Mouse (Mus musculus): ENCODE measurements at regions not wholly inside any gene's neighbourhood (a gene's known extent, or its start where the extent isn't known, plus 50 kb on each side); places are given as distances from the start of the nearest gene placed in this dataset.

DNA sequence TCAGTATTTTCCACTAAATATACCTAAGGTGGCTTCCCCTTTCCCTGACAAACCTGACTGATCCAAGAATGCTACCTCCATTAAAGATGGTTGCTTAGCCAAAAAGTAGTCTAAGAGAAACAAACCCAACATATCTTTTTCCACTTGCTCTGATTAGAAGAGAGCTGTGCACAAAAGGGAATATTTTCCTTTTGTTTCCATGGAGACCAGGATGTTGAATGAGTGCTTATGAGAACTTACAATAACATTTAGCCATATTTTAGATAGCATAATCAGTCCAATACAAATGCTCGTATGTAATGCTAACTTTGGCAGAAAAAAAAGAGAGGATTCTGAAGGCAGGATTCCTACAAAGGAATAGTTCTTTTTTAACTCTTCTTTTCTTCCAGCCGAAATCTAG lies 161.3 kb upstream of the Ppp3ca start:
- H3K27ac ChIP-seq = no peak overlapping the region
- no peak overlapping the region for H3K9ac ChIP-seq (replicated peaks)
- H3K4me1 ChIP-seq (replicated peaks; ENCODE audit: control insufficient read depth in 2 of 2, insufficient read depth in 2 of 2, low read length in 1 of 2) = no peaks in the 10 kb centered on the region
- no peaks in the 10 kb centered on the region for H3K9me3 ChIP-seq (ENCODE audit: control insufficient read depth, low read length)
- ATAC-seq (ENCODE audit: insufficient read depth) = no peak
- H3K27me3 ChIP-seq (ENCODE audit: control insufficient read depth, insufficient read depth, low read length) = no peaks in the 10 kb centered on the region
- no peak for DNase-seq (ENCODE audit: low read depth in 3 of 3, low spot score in 3 of 3)
- 52% methylated on average over 2 of the region's 2 CpGs for WGBS (ENCODE audit: insufficient replicate concordance)
- H3K4me2 ChIP-seq (ENCODE audit: low read depth) = no peak overlapping the region
- TF ChIP-seq EP300 (IDR thresholded peaks at IDR 0.05; ENCODE audit: low read depth) (no peak), CTCF (IDR thresholded peaks at IDR 0.05; ENCODE audit: low read depth) (no peak)
- H3K4me3 ChIP-seq (ENCODE audit: insufficient read depth in 1 of 2, low read depth in 2 of 2, low read length in 2 of 2) = no peak overlapping the region
- no peaks in the 10 kb centered on the region for H3K36me3 ChIP-seq (replicated peaks; ENCODE audit: control insufficient read depth, insufficient read depth, low read depth)

GRCm38 (mm10) chr3:136507070-136507469 lies 162.9 kb upstream of the Ppp3ca start:
- H3K4me3 ChIP-seq (ENCODE audit: insufficient read depth in 1 of 2, low read depth in 2 of 2, low read length in 2 of 2) = no peak overlapping the region
- no peak for ATAC-seq (ENCODE audit: insufficient read depth)
- no peak overlapping the region for H3K9ac ChIP-seq (replicated peaks)
- H3K4me1 ChIP-seq (replicated peaks; ENCODE audit: control insufficient read depth in 2 of 2, insufficient read depth in 2 of 2, low read length in 1 of 2) = no peaks in the 10 kb centered on the region
- no peak overlapping the region for H3K4me2 ChIP-seq (ENCODE audit: low read depth)
- DNase-seq (ENCODE audit: low read depth in 3 of 3, low spot score in 3 of 3) = no peak
- WGBS (ENCODE audit: insufficient replicate concordance) = 70% methylated on average over 7 of the region's 7 CpGs
- no peaks in the 10 kb centered on the region for H3K9me3 ChIP-seq (ENCODE audit: control insufficient read depth, low read length)
- H3K36me3 ChIP-seq (replicated peaks; ENCODE audit: control insufficient read depth, insufficient read depth, low read depth) = no peaks in the 10 kb centered on the region
- TF ChIP-seq CTCF (IDR thresholded peaks at IDR 0.05; ENCODE audit: low read depth) = no peak
- no peak for TF ChIP-seq EP300 (IDR thresholded peaks at IDR 0.05; ENCODE audit: low read depth)
- no peaks in the 10 kb centered on the region for H3K27me3 ChIP-seq (ENCODE audit: control insufficient read depth, insufficient read depth, low read length)
- no peak overlapping the region for H3K27ac ChIP-seq

DNA sequence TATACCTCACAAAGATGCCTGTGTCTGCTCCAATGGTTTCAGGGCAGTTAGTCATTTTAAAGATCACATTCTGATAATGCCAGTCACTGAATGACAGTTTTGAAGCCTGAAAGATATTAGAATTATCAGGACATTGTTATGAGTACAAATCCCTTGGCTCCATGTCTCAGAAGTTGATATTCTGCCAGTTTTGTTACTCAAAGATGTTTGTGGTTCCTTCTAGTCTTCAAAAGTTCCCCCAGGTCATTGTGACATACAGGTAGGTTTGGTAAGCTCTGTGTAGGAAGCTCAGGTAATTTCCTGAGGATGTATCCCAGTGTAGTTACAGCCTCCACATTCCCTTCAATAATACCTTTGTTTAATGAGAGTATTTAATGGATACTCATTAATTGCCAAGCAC lies 169.0 kb upstream of the Bank1 start:
- no peak for TF ChIP-seq CTCF (IDR thresholded peaks at IDR 0.05; ENCODE audit: low read depth)
- Histone ChIP-seq H3K27ac (no peak overlapping the region), H3K27me3 (ENCODE audit: control insufficient read depth, insufficient read depth, low read length) (no peaks in the 10 kb centered on the region), H3K9me3 (ENCODE audit: control insufficient read depth, low read length) (no peaks in the 10 kb centered on the region), H3K4me3 (ENCODE audit: insufficient read depth in 1 of 2, low read depth in 2 of 2, low read length in 2 of 2) (no peak overlapping the region), H3K4me1 (replicated peaks; ENCODE audit: control insufficient read depth in 2 of 2, insufficient read depth in 2 of 2, low read length in 1 of 2) (no peaks in the 10 kb centered on the region), H3K9ac (replicated peaks) (no peak overlapping the region), H3K36me3 (replicated peaks; ENCODE audit: control insufficient read depth, insufficient read depth, low read depth) (no peaks in the 10 kb centered on the region), H3K4me2 (ENCODE audit: low read depth) (no peak overlapping the region)
- ATAC-seq (ENCODE audit: insufficient read depth) (no peak), DNase-seq (ENCODE audit: low read depth in 3 of 3, low spot score in 3 of 3) (no peak)

DNA sequence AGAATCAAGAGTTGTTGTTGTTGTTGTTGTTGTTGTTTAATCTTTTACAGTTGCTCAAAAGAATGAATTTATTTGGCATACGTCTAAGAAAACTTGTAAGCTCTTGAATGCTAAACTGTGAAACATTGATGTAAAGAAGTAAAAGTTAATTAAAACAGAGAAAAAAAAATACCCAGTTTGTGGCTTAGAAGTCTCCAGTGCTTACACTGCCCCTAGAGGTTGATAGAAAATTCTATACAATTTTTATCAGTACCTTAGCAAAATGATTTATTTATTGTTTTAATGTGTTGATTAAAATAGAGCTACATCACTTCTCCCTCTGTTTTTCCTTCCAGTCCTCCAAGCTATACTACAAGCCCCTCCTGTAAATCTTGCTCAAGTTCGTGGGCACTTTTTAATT lies 165.8 kb upstream of the Bank1 start:
- WGBS (ENCODE audit: insufficient replicate concordance) = 47% methylated on average over 2 of the region's 2 CpGs
- DNase-seq (ENCODE audit: low read depth in 3 of 3, low spot score in 3 of 3) (no peak), ATAC-seq (ENCODE audit: insufficient read depth) (no peak)
- Histone ChIP-seq H3K4me2 (ENCODE audit: low read depth) (no peak overlapping the region), H3K4me1 (replicated peaks; ENCODE audit: control insufficient read depth in 2 of 2, insufficient read depth in 2 of 2, low read length in 1 of 2) (no peaks in the 10 kb centered on the region), H3K27ac (no peak overlapping the region), H3K9ac (replicated peaks) (no peak overlapping the region), H3K9me3 (ENCODE audit: control insufficient read depth, low read length) (no peaks in the 10 kb centered on the region), H3K27me3 (ENCODE audit: control insufficient read depth, insufficient read depth, low read length) (no peaks in the 10 kb centered on the region), H3K4me3 (ENCODE audit: insufficient read depth in 1 of 2, low read depth in 2 of 2, low read length in 2 of 2) (no peak overlapping the region), H3K36me3 (replicated peaks; ENCODE audit: control insufficient read depth, insufficient read depth, low read depth) (no peaks in the 10 kb centered on the region)
- TF ChIP-seq EP300 (IDR thresholded peaks at IDR 0.05; ENCODE audit: low read depth) (no peak), CTCF (IDR thresholded peaks at IDR 0.05; ENCODE audit: low read depth) (no peak)

DNA sequence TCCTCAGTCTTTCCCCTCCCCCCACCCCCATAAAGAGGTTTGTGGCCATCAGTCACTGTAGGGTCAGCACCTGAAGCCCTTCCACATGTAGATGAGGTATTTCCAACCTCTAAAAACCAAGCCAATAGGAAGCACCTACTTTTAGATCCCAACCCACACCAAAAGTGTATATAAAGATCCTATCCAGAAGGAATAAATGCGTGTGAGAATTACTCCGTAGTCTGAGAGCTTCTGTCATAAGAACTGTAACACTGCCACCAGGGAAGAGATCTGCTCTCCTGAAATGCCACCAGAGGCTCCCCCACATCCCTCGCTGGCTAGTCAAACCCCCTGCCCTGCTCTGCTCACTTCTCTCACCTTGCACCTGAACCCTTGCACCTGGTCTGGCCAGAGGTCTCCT lies 145.8 kb upstream of the Bank1 start:
- no peak overlapping the region for H3K4me3 ChIP-seq (ENCODE audit: insufficient read depth in 1 of 2, low read depth in 2 of 2, low read length in 2 of 2)
- H3K4me1 ChIP-seq (replicated peaks; ENCODE audit: control insufficient read depth in 2 of 2, insufficient read depth in 2 of 2, low read length in 1 of 2) = no peaks in the 10 kb centered on the region
- H3K36me3 ChIP-seq (replicated peaks; ENCODE audit: control insufficient read depth, insufficient read depth, low read depth) = no peaks in the 10 kb centered on the region
- H3K9ac ChIP-seq (replicated peaks) = no peak overlapping the region
- TF ChIP-seq CTCF (IDR thresholded peaks at IDR 0.05; ENCODE audit: low read depth) (no peak), EP300 (IDR thresholded peaks at IDR 0.05; ENCODE audit: low read depth) (no peak)
- DNase-seq (ENCODE audit: low read depth in 3 of 3, low spot score in 3 of 3) = no peak
- H3K9me3 ChIP-seq (ENCODE audit: control insufficient read depth, low read length) = no peaks in the 10 kb centered on the region
- ATAC-seq (ENCODE audit: insufficient read depth) = no peak
- no peak overlapping the region for H3K27ac ChIP-seq
- H3K27me3 ChIP-seq (ENCODE audit: control insufficient read depth, insufficient read depth, low read length) = no peaks in the 10 kb centered on the region
- no peak overlapping the region for H3K4me2 ChIP-seq (ENCODE audit: low read depth)
- 82% methylated on average over 3 of the region's 3 CpGs for WGBS (ENCODE audit: insufficient replicate concordance)

DNA sequence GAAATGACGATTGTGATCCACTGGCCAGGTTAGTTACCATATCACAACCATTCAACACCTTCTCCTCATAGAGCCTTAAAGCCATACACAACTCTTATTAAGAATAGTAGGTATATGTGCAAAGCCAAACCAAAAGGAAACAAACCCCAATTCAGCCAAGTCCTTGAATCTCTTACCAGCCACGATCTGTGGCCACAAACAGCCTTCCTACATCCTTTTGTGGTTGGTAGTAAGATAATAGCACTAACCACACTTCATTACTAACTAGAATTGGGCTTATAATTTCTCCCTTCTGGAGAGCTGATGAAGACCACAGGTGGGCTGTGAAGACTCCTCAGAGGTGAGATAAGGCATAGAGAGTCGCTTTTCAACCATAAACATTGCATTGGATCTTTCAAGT lies 136.9 kb upstream of the Bank1 start:
- no peak for TF ChIP-seq EP300 (IDR thresholded peaks at IDR 0.05; ENCODE audit: low read depth)
- no peak for TF ChIP-seq CTCF (IDR thresholded peaks at IDR 0.05; ENCODE audit: low read depth)
- ATAC-seq (ENCODE audit: insufficient read depth) (no peak), DNase-seq (ENCODE audit: low read depth in 3 of 3, low spot score in 3 of 3) (no peak)
- WGBS (ENCODE audit: insufficient replicate concordance) = 26% methylated on average over 3 of the region's 3 CpGs
- Histone ChIP-seq H3K27me3 (ENCODE audit: control insufficient read depth, insufficient read depth, low read length) (no peaks in the 10 kb centered on the region), H3K36me3 (replicated peaks; ENCODE audit: control insufficient read depth, insufficient read depth, low read depth) (no peaks in the 10 kb centered on the region), H3K9ac (replicated peaks) (no peak overlapping the region), H3K9me3 (ENCODE audit: control insufficient read depth, low read length) (no peaks in the 10 kb centered on the region), H3K4me3 (ENCODE audit: insufficient read depth in 1 of 2, low read depth in 2 of 2, low read length in 2 of 2) (no peak overlapping the region), H3K27ac (no peak overlapping the region), H3K4me2 (ENCODE audit: low read depth) (no peak overlapping the region), H3K4me1 (replicated peaks; ENCODE audit: control insufficient read depth in 2 of 2, insufficient read depth in 2 of 2, low read length in 1 of 2) (no peaks in the 10 kb centered on the region)
